Mouse (Mus musculus): ENCODE measurements around the gene Sebox. TPM values are rescaled to one million over a fixed set of nuclear protein-coding genes. Genes with fewer than 3 reads are reported as not detected.
A peak's percentile ranks its signal among the peaks of the same experiment; 100 is the strongest.

Sebox gene
- polyA plus RNA-seq (2016; fragmentation: Nextera tagmentation; extraction: Ambion mirVana) = not detected in 2 replicates

DNA sequence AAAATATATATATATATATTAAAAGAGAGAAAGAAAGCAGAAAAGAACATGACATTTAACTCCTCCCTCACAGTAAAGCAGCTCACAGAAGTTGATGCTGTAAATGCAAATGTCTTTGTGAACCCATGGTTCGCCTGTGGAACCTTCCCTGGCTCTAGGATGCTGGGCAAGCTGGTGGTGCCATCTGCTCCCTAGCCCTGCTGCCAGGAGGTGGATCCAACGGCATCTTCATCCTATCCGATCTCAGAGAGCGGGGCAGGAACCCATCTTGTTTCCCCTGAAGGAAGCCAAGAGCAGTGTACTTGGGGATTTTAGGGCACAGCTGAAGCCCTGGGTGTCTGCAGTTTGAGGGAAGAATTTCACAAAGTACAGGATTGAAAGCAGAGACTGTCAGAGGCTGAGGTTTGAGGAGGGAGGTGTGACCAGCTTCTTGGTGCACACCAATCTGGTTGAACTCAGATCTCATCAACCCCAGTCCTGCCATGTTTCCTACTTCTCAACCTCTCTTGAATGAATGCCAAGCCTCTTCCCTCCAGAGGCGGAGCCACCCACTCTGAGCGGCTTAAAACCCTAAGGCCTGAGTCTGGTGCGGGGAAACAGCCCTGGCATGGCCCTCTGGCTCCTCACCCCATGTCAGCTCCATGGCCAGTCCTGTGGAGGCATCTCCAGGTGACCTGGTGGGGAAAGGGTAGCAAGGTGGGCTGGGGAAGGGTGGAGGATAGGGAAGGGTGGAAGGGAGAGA lies at the start of gene Sebox:
Sebox (plus strand) TSS at position 539 of the 742 bp plus-strand sequence.
- Histone ChIP-seq H3K27ac (no peak within 1 kb of the TSS), H3K4me1 (replicated peaks) (peaks cover 21% of the 10 kb centered on the region), H3K36me3 (peaks cover 29% of the 10 kb centered on the region), H3K4me3 (no peak within 1 kb of the TSS), H3K9me3 (no peaks in the 10 kb centered on the region), H3K27me3 (ENCODE audit: insufficient read depth, poor library complexity, severe bottlenecking) (peaks cover 30% of the 10 kb centered on the region)
- WGBS = 66% methylated on average over 7 of the region's 7 CpGs
- no peak for DNase-seq (ENCODE audit: low spot score)

DNA sequence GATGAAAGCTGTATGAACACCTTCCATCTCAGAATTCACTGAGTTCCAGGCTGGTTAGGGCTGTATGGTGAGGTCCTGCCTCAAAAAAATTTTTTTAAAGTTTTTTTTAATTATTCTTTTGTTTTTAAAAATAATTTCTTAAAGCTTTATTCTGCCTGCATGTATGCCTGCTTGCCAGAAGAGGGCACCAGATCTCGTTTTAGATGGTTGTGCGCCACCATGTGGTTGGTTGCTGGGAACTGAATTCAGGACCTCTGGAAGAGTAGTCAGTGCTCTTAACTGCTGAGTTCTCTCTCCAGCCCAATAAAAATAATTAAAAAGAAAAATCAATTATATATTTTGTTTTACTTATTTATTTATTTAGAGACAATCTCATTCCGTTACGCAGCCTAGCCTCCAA lies 49.6 kb upstream of the Sebox start:
- 0 out of 2 replicates have a peak, but pooled peaks cover 3% of the 10 kb centered on the region for H3K27me3 ChIP-seq (ENCODE audit: insufficient read depth, poor library complexity, severe bottlenecking)
- no peaks in the 10 kb centered on the region for H3K9me3 ChIP-seq
- WGBS = 7% methylated on average over 4 of the region's 4 CpGs
- no peak overlapping the region for H3K27ac ChIP-seq
- H3K4me1 ChIP-seq (replicated peaks) = no peaks in the 10 kb centered on the region
- peak; percentile 59 for DNase-seq (ENCODE audit: low spot score)
- no peaks in the 10 kb centered on the region for H3K36me3 ChIP-seq
- H3K4me3 ChIP-seq = no peak overlapping the region

DNA sequence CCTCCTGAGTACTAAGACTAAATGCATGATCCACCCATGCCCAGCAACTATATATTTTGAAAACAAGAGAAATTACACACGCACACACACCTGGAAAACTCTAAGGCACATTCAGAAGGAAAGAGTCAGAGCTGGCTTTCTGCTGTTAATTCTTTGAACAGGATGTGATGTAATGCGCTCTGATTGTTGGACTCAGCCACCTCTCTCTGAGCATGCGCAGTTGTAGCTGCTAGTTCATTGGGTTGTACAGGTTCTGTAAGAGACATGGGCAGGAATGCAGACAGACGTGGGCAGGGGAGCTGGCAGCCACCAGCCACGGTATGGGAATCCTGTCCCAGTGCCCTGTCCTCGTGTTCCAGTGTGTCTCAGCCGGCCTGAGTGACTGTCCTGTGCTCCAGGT lies 49.0 kb upstream of the Sebox start:
- DNase-seq (ENCODE audit: low spot score) = no peak
- no peaks in the 10 kb centered on the region for H3K9me3 ChIP-seq
- H3K27me3 ChIP-seq (ENCODE audit: insufficient read depth, poor library complexity, severe bottlenecking) = 0 out of 2 replicates have a peak, but pooled peaks cover 3% of the 10 kb centered on the region
- WGBS = 68% methylated on average over 7 of the region's 7 CpGs
- H3K4me3 ChIP-seq = no peak overlapping the region
- no peak overlapping the region for H3K27ac ChIP-seq
- H3K4me1 ChIP-seq (replicated peaks) = no peaks in the 10 kb centered on the region
- no peaks in the 10 kb centered on the region for H3K36me3 ChIP-seq

- Histone ChIP-seq H3K4me3 (no peak overlapping the region), H3K27ac (no peak overlapping the region), H3K27me3 (ENCODE audit: insufficient read depth, poor library complexity, severe bottlenecking) (0 out of 2 replicates have a peak, but pooled peaks cover 1% of the 10 kb centered on the region), H3K36me3 (no peaks in the 10 kb centered on the region), H3K4me1 (replicated peaks) (no peaks in the 10 kb centered on the region), H3K9me3 (no peaks in the 10 kb centered on the region)
- WGBS = 52% methylated on average over 5 of the region's 5 CpGs
- peak; percentile 48 for DNase-seq (ENCODE audit: low spot score)
These were observed 47.9 kb upstream of the Sebox start for GRCm38 (mm10) chr11:78455308-78455707.

GRCm38 (mm10) chr11:78458740-78459139 lies 44.5 kb upstream of the Sebox start:
- H3K4me3 ChIP-seq = no peak overlapping the region
- peaks cover 10% of the 10 kb centered on the region; the same call in 1 of the 2 replicates for H3K4me1 ChIP-seq (replicated peaks)
- no peaks in the 10 kb centered on the region for H3K27me3 ChIP-seq (ENCODE audit: insufficient read depth, poor library complexity, severe bottlenecking)
- H3K27ac ChIP-seq = no peak overlapping the region
- WGBS = 84% methylated on average over 17 of the region's 17 CpGs
- no peaks in the 10 kb centered on the region for H3K36me3 ChIP-seq
- H3K9me3 ChIP-seq = peaks cover 5% of the 10 kb centered on the region; the same call in 1 of the 2 replicates
- no peak for DNase-seq (ENCODE audit: low spot score)

- Histone ChIP-seq H3K36me3 (no peaks in the 10 kb centered on the region), H3K27me3 (ENCODE audit: insufficient read depth, poor library complexity, severe bottlenecking) (no peaks in the 10 kb centered on the region), H3K4me1 (replicated peaks) (peaks cover 31% of the 10 kb centered on the region), H3K9me3 (peaks cover 5% of the 10 kb centered on the region; the same call in 1 of the 2 replicates), H3K4me3 (no peak overlapping the region), H3K27ac (no peak overlapping the region)
- peak; percentile 11 for DNase-seq (ENCODE audit: low spot score)
- 67% methylated on average over 1 of the region's 1 CpGs for WGBS
These were observed 41.4 kb upstream of the Sebox start for GRCm38 (mm10) chr11:78461894-78462293.

GRCm38 (mm10) chr11:78462669-78463068 lies 40.6 kb upstream of the Sebox start:
- Histone ChIP-seq H3K27me3 (ENCODE audit: insufficient read depth, poor library complexity, severe bottlenecking) (no peaks in the 10 kb centered on the region), H3K9me3 (peaks cover 5% of the 10 kb centered on the region; the same call in 1 of the 2 replicates), H3K27ac (no peak overlapping the region), H3K36me3 (no peaks in the 10 kb centered on the region), H3K4me1 (replicated peaks) (peaks cover 32% of the 10 kb centered on the region), H3K4me3 (no peak overlapping the region)
- no peak for DNase-seq (ENCODE audit: low spot score)
- 79% methylated on average over 5 of the region's 5 CpGs for WGBS

- no peaks in the 10 kb centered on the region for H3K36me3 ChIP-seq
- WGBS = 69% methylated on average over 13 of the region's 13 CpGs
These were observed 39.8 kb upstream of the Sebox start for GRCm38 (mm10) chr11:78463286-78464036.

DNA sequence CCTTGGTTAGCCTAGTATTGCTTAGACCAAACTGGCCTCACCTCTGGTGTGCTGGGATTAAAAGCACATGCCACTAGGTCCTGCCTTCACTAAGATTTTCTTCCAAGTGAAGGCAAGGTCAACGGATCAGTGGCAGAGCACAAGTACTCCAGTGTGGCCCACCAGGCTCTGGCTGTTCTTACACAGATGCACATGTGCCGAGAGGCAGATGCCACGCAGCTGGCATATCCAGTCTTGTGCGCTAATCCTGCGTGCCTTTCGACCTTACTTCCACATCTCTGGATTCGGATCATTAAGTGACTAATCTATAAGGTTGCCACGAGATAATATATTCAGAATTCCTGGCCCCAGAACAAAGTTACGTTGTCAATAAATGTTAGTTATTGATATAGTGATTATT lies 38.1 kb upstream of the Sebox start:
- H3K4me1 ChIP-seq (replicated peaks) = peaks cover 32% of the 10 kb centered on the region
- peak overlapping the region; percentile 88 for H3K4me3 ChIP-seq
- peaks cover 5% of the 10 kb centered on the region; the same call in 1 of the 2 replicates for H3K9me3 ChIP-seq
- H3K27me3 ChIP-seq (ENCODE audit: insufficient read depth, poor library complexity, severe bottlenecking) = no peaks in the 10 kb centered on the region
- H3K27ac ChIP-seq = peak overlapping the region; percentile 98
- no peak for DNase-seq (ENCODE audit: low spot score)
- WGBS = 43% methylated on average over 9 of the region's 9 CpGs
- H3K36me3 ChIP-seq = no peaks in the 10 kb centered on the region

More at GRCm38 (mm10) chr11:78463286-78464036, 39.8 kb upstream of the Sebox start:
- Histone ChIP-seq H3K27me3 (ENCODE audit: insufficient read depth, poor library complexity, severe bottlenecking) (no peaks in the 10 kb centered on the region), H3K4me1 (replicated peaks) (peaks cover 32% of the 10 kb centered on the region), H3K4me3 (no peak overlapping the region), H3K9me3 (peaks cover 5% of the 10 kb centered on the region; the same call in 1 of the 2 replicates), H3K27ac (no peak overlapping the region)
- no peak for DNase-seq (ENCODE audit: low spot score)

DNA sequence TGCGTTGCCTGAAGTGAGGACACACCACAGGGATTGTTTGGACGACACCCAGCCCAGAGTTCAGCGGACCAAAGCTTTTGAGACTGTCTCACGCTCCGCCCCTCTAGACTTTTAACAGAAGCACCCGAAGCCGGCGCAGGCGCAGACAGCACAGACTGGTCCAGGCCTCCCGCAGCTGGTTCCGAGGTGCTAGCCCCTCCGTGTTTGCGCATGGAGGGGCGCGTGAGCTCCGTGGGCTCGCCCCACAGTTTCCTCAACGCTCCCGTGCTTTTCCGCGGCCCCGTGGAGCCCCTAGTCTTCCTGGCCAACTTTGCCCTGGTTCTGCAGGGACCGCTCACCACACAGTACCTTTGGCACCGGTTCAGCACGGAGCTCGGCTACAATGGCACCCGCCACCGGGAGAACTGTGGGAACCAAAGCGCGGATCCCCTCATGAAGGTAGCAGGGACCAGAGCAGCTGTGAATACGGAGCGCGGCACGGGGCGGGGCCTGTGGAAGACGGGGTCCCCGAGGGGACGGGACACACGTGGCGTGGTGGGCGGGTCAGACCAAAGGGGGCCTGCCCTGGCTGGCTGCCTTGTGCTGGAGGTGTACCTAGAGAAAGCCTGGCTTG lies 37.6 kb upstream of the Sebox start, which contains the start of gene Slc46a1:
Slc46a1 (plus strand) TSS at position 130 of the 613 bp plus-strand sequence.
- Histone ChIP-seq H3K4me3 (peak within 1 kb of the TSS; percentile 88), H3K9me3 (peaks cover 5% of the 10 kb centered on the region; the same call in 1 of the 2 replicates), H3K27me3 (ENCODE audit: insufficient read depth, poor library complexity, severe bottlenecking) (no peaks in the 10 kb centered on the region), H3K36me3 (no peaks in the 10 kb centered on the region), H3K4me1 (replicated peaks) (peaks cover 32% of the 10 kb centered on the region), H3K27ac (peak within 1 kb of the TSS; percentile 98)
- peak; percentile 85 for DNase-seq (ENCODE audit: low spot score)
- WGBS = under 1% methylated on average over 41 of the region's 41 CpGs

GRCm38 (mm10) chr11:78466242-78466912 lies 36.9 kb upstream of the Sebox start:
- DNase-seq (ENCODE audit: low spot score) = no peak
- Histone ChIP-seq H3K36me3 (peaks cover 6% of the 10 kb centered on the region), H3K4me1 (replicated peaks) (peaks cover 32% of the 10 kb centered on the region), H3K27me3 (ENCODE audit: insufficient read depth, poor library complexity, severe bottlenecking) (no peaks in the 10 kb centered on the region), H3K9me3 (peaks cover 5% of the 10 kb centered on the region; the same call in 1 of the 2 replicates), H3K27ac (peak overlapping the region; percentile 98), H3K4me3 (peak overlapping the region; percentile 88)
- WGBS = 58% methylated on average over 23 of the region's 23 CpGs

DNA sequence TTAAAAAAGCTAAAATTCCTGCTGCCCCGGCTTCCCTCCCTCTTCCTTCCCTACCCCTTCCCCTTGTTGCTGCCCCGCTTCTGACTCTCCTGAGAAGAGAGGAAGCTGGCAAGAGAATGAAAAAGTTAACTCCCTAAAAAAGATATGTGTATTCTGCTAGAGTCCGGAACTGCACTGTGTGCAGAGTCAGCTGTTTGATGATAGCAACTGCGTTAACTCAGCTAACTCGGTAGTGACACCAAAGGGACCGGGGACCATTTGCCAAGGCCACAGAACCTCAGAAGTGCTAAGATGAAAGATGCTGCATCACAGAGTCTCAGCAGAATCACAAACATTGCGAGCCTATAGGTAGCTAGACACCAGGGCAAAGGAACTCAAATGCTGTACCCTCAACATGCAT lies 35.7 kb upstream of the Sebox start:
- Histone ChIP-seq H3K9me3 (no peaks in the 10 kb centered on the region), H3K4me1 (replicated peaks) (peaks cover 32% of the 10 kb centered on the region), H3K4me3 (no peak overlapping the region), H3K27me3 (ENCODE audit: insufficient read depth, poor library complexity, severe bottlenecking) (no peaks in the 10 kb centered on the region), H3K36me3 (peaks cover 14% of the 10 kb centered on the region), H3K27ac (no peak overlapping the region)
- no peak for DNase-seq (ENCODE audit: low spot score)
- 88% methylated on average over 7 of the region's 7 CpGs for whole genome bisulfite sequencing
